Mouse (Mus musculus) kidney, embryonic 14.5 days (tissue): ENCODE data around the gene Stx6. TPM values are rescaled to one million over a fixed set of nuclear protein-coding genes. Genes with fewer than 3 reads are reported as not detected.
A peak's percentile ranks its signal among the peaks of the same experiment; 100 is the strongest.

Experiments used
- ATAC-seq: fragments of 200-750 bp; cut with Nextera tagmentation; 2 replicates; pipeline ENCODE4 v1.8.0; 2017; ENCODE audit warnings: moderate number of reproducible peaks, mild to moderate bottlenecking, moderate TSS enrichment, moderate library complexity; ENCODE audit not compliant: low FRiP score, low TSS enrichment
- H3K27ac ChIP-seq: fragments of 300-500 bp; sonication (generic); 2 replicates; pipeline ENCODE4 v1.5.1; 2014; ENCODE audit warnings: low read depth, mild to moderate bottlenecking, low read length, moderate library complexity, mixed read lengths
- H3K27me3 ChIP-seq: fragments of 300-500 bp; sonication (generic); 2 replicates; pipeline ENCODE4 v1.6.1; 2014; ENCODE audit warnings: mild to moderate bottlenecking, low read length; ENCODE audit not compliant: control insufficient read depth, insufficient read depth
- H3K36me3 ChIP-seq: fragments of 300-500 bp; sonication (generic); 2 replicates; pipeline ENCODE4 v1.6.1; 2014; ENCODE audit warnings: low read length, mixed read lengths; ENCODE audit not compliant: control insufficient read depth, insufficient read depth
- H3K4me1 ChIP-seq: fragments of 300-500 bp; sonication (generic); 2 replicates; pipeline ENCODE4 v1.6.1; 2014; ENCODE audit warnings: low read length, mixed read lengths; ENCODE audit not compliant: control insufficient read depth, insufficient read depth
- H3K4me2 ChIP-seq: fragments of 300-500 bp; sonication (generic); replicated peaks from 2 replicates; pipeline ENCODE4 v1.6.1; 2014; ENCODE audit warnings: low read depth, mild to moderate bottlenecking, low read length
- H3K4me3 ChIP-seq: fragments of 300-500 bp; sonication (generic); 2 replicates; pipeline ENCODE4 v1.5.1; 2014; ENCODE audit warnings: mild to moderate bottlenecking, low read length
- H3K9ac ChIP-seq: fragments of 300-500 bp; sonication (generic); 2 replicates; pipeline ENCODE4 v1.6.1; 2014; ENCODE audit warnings: low read depth, mild to moderate bottlenecking, low read length, moderate library complexity
- H3K9me3 ChIP-seq: fragments of 300-500 bp; sonication (generic); 2 replicates; pipeline ENCODE4 v1.6.1; 2016; ENCODE audit warnings: low read length; ENCODE audit not compliant: control insufficient read depth
- WGBS: fragments of 180-500 bp; shearing (Covaris S2); extraction: QIAGEN DNeasy Blood & Tissue Kit; methylation state at CpG from one replicate; pipeline ENCODE4 v1.1.7; 2014; 5-methylcytosine and 5-hydroxymethylcytosine counted together
- polyA plus RNA-seq: library from polyadenylated mRNA; unstranded; fragments of >200 nt; fragmentation: Nextera tagmentation; extraction: Ambion mirVana; gene quantifications from 2 replicates; pipeline ENCODE4 v1.2.1, GENCODE M21; 2014

Stx6 gene
- polyA plus RNA-seq, 1 experiment from 2014 or later, result 86.8 TPM

- Histone ChIP-seq H3K9me3 (no peaks in the 10 kb centered on the region), H3K36me3 (peaks cover 25% of the 10 kb centered on the region), H3K9ac (no peak overlapping the region), H3K4me1 (no peaks in the 10 kb centered on the region), H3K27me3 (no peaks in the 10 kb centered on the region), H3K4me3 (no peak overlapping the region), H3K27ac (no peak overlapping the region), H3K4me2 (no peak overlapping the region)
- 82% methylated on average over 2 of the region's 2 CpGs for WGBS
- ATAC-seq, result no peak
Measured at GRCm38 (mm10) chr1:155178192-155178924, 19.8 kb downstream of the Stx6 start.

GRCm38 (mm10) chr1:155184191-155184590 is 25.7 kb downstream of the Stx6 start:
- no peak for ATAC-seq
- Histone ChIP-seq H3K36me3 (peaks cover 17% of the 10 kb centered on the region), H3K27ac (no peak overlapping the region), H3K4me2 (no peak overlapping the region), H3K9me3 (no peaks in the 10 kb centered on the region), H3K27me3 (no peaks in the 10 kb centered on the region), H3K4me1 (no peaks in the 10 kb centered on the region), H3K9ac (no peak overlapping the region), H3K4me3 (no peak overlapping the region)
- WGBS, result 77% methylated on average over 3 of the region's 3 CpGs

GRCm38 (mm10) chr1:155188656-155189055 is 30.1 kb downstream of the Stx6 start:
- H3K36me3 ChIP-seq, result peaks cover 41% of the 10 kb centered on the region
- no peak for ATAC-seq
- no peak overlapping the region for H3K9ac ChIP-seq
- no peak overlapping the region for H3K4me3 ChIP-seq
- no peaks in the 10 kb centered on the region for H3K27me3 ChIP-seq
- H3K4me1 ChIP-seq, result 0 out of 2 replicates have a peak, but pooled peaks cover 6% of the 10 kb centered on the region
- H3K27ac ChIP-seq, result no peak overlapping the region
- 98% methylated on average over 4 of the region's 4 CpGs for WGBS
- no peaks in the 10 kb centered on the region for H3K9me3 ChIP-seq
- no peak overlapping the region for H3K4me2 ChIP-seq

- 90% methylated on average over 8 of the region's 8 CpGs for WGBS
- Histone ChIP-seq H3K36me3 (peaks cover 58% of the 10 kb centered on the region), H3K27ac (no peak overlapping the region), H3K4me2 (no peak overlapping the region), H3K27me3 (no peaks in the 10 kb centered on the region), H3K4me3 (no peak overlapping the region), H3K9me3 (no peaks in the 10 kb centered on the region), H3K4me1 (0 out of 2 replicates have a peak, but pooled peaks cover 6% of the 10 kb centered on the region), H3K9ac (no peak overlapping the region)
- ATAC-seq, result no peak
Measured at GRCm38 (mm10) chr1:155191219-155191618, 32.7 kb downstream of the Stx6 start.

- Histone ChIP-seq H3K9me3 (no peaks in the 10 kb centered on the region), H3K4me3 (no peak overlapping the region), H3K4me1 (0 out of 2 replicates have a peak, but pooled peaks cover 6% of the 10 kb centered on the region), H3K9ac (no peak overlapping the region), H3K4me2 (no peak overlapping the region), H3K36me3 (peaks cover 60% of the 10 kb centered on the region), H3K27ac (no peak overlapping the region), H3K27me3 (no peaks in the 10 kb centered on the region)
- WGBS, result 87% methylated on average over 2 of the region's 2 CpGs
- ATAC-seq, result no peak
Measured at GRCm38 (mm10) chr1:155191671-155192070, 33.2 kb downstream of the Stx6 start.

- 0 out of 2 replicates have a peak, but pooled peaks have one; percentile 32 for ATAC-seq
- Histone ChIP-seq H3K9ac (no peak overlapping the region), H3K36me3 (peaks cover 61% of the 10 kb centered on the region), H3K27ac (no peak overlapping the region), H3K27me3 (no peaks in the 10 kb centered on the region), H3K4me2 (no peak overlapping the region), H3K4me3 (no peak overlapping the region), H3K9me3 (no peaks in the 10 kb centered on the region), H3K4me1 (0 out of 2 replicates have a peak, but pooled peaks cover 6% of the 10 kb centered on the region)
- WGBS, result 73% methylated on average over 15 of the region's 15 CpGs
Measured at GRCm38 (mm10) chr1:155192805-155193368, 34.4 kb downstream of the Stx6 start.

GRCm38 (mm10) chr1:155196691-155197090 is 38.2 kb downstream of the Stx6 start:
- WGBS, result 94% methylated on average over 4 of the region's 4 CpGs
- Histone ChIP-seq H3K4me3 (no peak overlapping the region), H3K9ac (no peak overlapping the region), H3K9me3 (no peaks in the 10 kb centered on the region), H3K27ac (no peak overlapping the region), H3K4me1 (0 out of 2 replicates have a peak, but pooled peaks cover 6% of the 10 kb centered on the region), H3K27me3 (no peaks in the 10 kb centered on the region), H3K4me2 (no peak overlapping the region), H3K36me3 (peaks cover 65% of the 10 kb centered on the region)
- no peak for ATAC-seq

- peaks cover 5% of the 10 kb centered on the region; the same call in 1 of the 2 replicates for H3K4me1 ChIP-seq
- no peak overlapping the region for H3K4me2 ChIP-seq
- peaks cover 68% of the 10 kb centered on the region for H3K36me3 ChIP-seq
- WGBS, result 86% methylated on average over 6 of the region's 6 CpGs
- H3K27ac ChIP-seq, result no peak overlapping the region
- H3K9ac ChIP-seq, result no peak overlapping the region
- no peak for ATAC-seq
- no peaks in the 10 kb centered on the region for H3K27me3 ChIP-seq
- no peak overlapping the region for H3K4me3 ChIP-seq
- H3K9me3 ChIP-seq, result no peaks in the 10 kb centered on the region
Measured at GRCm38 (mm10) chr1:155199522-155199921, 41.0 kb downstream of the Stx6 start.

GRCm38 (mm10) chr1:155200967-155201366 is 42.5 kb downstream of the Stx6 start:
- H3K36me3 ChIP-seq, result peaks cover 59% of the 10 kb centered on the region
- no peaks in the 10 kb centered on the region for H3K27me3 ChIP-seq
- H3K27ac ChIP-seq, result no peak overlapping the region
- no peaks in the 10 kb centered on the region for H3K9me3 ChIP-seq
- H3K4me2 ChIP-seq, result no peak overlapping the region
- no peak overlapping the region for H3K9ac ChIP-seq
- WGBS, result 55% methylated on average over 2 of the region's 2 CpGs
- H3K4me3 ChIP-seq, result no peak overlapping the region
- peaks cover 5% of the 10 kb centered on the region for H3K4me1 ChIP-seq
- ATAC-seq, result no peak
